Mouse (Mus musculus) MEL (cell line): ENCODE results near the gene Ppdpf. TPM values are rescaled to one million over a fixed set of nuclear protein-coding genes. Genes with fewer than 3 reads are reported as not detected.

Experiments
- DNase-seq: peaks from one replicate; pipeline ENCODE4 v3.0.0; 2011; ENCODE audit warnings: low read depth, low spot score
- H3K27ac ChIP-seq: 2 replicates; pipeline ENCODE4 v1.5.1; 2012; ENCODE audit warnings: low read depth, mild to moderate bottlenecking, control low read depth, low read length, moderate library complexity; ENCODE audit not compliant: control insufficient read depth
- H3K27me3 ChIP-seq, 2 experiments: fragments of 150-350 bp in 1 of 2; sonication (generic) in 1 of 2; 2 replicates each; pipeline ENCODE4 v1.6.1; 2012; ENCODE audit warnings: low read length in 2 of 2, mild to moderate bottlenecking in 2 of 2, improper control_type of control experiment in 1 of 2, moderate library complexity in 1 of 2; ENCODE audit not compliant: insufficient read depth in 2 of 2, control insufficient read depth in 1 of 2
- H3K36me3 ChIP-seq, 2 experiments: 2 replicates each; pipeline ENCODE4 v1.6.1; 2012 to 2014; ENCODE audit warnings: low read length in 2 of 2, improper control_type of control experiment in 1 of 2, inconsistent platforms in 1 of 2, mild to moderate bottlenecking in 1 of 2; ENCODE audit not compliant: insufficient read depth in 2 of 2, control insufficient read depth in 1 of 2
- H3K4me1 ChIP-seq, 2 experiments: fragments of 150-350 bp in 1 of 2; sonication (generic) in 1 of 2; 2 replicates each; pipeline ENCODE4 v1.6.1; 2012; ENCODE audit warnings: low read length in 2 of 2, improper control_type of control experiment in 1 of 2, mild to moderate bottlenecking in 1 of 2; ENCODE audit not compliant: insufficient read depth in 2 of 2, control insufficient read depth in 1 of 2
- H3K4me3 ChIP-seq, 2 experiments: fragments of 150-350 bp in 1 of 2; sonication (generic) in 1 of 2; 2 replicates each; pipeline ENCODE4 v1.5.1; 2012; ENCODE audit warnings: low read depth in 2 of 2, low read length in 2 of 2, mild to moderate bottlenecking in 2 of 2, moderate library complexity in 2 of 2, control low read depth in 1 of 2, improper control_type of control experiment in 1 of 2; ENCODE audit not compliant: control insufficient read depth in 1 of 2, insufficient read depth in 1 of 2
- H3K79me2 ChIP-seq: 2 replicates; pipeline ENCODE4 v1.6.1; 2012; ENCODE audit warnings: mild to moderate bottlenecking, low read length, moderate library complexity; ENCODE audit not compliant: control insufficient read depth, poor library complexity, insufficient read depth
- H3K9ac ChIP-seq: 2 replicates; pipeline ENCODE4 v1.6.1; 2012; ENCODE audit warnings: low read depth, mild to moderate bottlenecking, control low read depth, low read length, moderate library complexity; ENCODE audit not compliant: control insufficient read depth, poor library complexity, severe bottlenecking
- H3K9me3 ChIP-seq: fragments of 150-350 bp; sonication (generic); replicated peaks from 2 replicates; pipeline ENCODE4 v1.6.1; 2012; ENCODE audit warnings: mild to moderate bottlenecking, low read length, improper control_type of control experiment, moderate library complexity; ENCODE audit not compliant: insufficient read depth
- CHD1 ChIP-seq: IDR thresholded peaks from 2 replicates; pipeline ENCODE4 v1.6.1; 2012; ENCODE audit warnings: low read depth, mild to moderate bottlenecking, inconsistent platforms, low read length, improper control_type of control experiment
- MAFK ChIP-seq: IDR thresholded peaks from 2 replicates; pipeline ENCODE4 v1.6.1; 2011; ENCODE audit warnings: low read depth, mild to moderate bottlenecking, low read length, improper control_type of control experiment, borderline replicate concordance
- MAX ChIP-seq: IDR thresholded peaks from 2 replicates; pipeline ENCODE4 v1.6.1; 2011; ENCODE audit warnings: low read length, improper control_type of control experiment
- MAZ ChIP-seq: IDR thresholded peaks from 2 replicates; pipeline ENCODE4 v1.6.1; 2012; ENCODE audit warnings: low read depth, mild to moderate bottlenecking, inconsistent platforms, low read length, improper control_type of control experiment
- MXI1 ChIP-seq: IDR thresholded peaks from 2 replicates; pipeline ENCODE4 v1.6.1; 2011; ENCODE audit warnings: mild to moderate bottlenecking, low read depth, low read length, improper control_type of control experiment
- NRF1 ChIP-seq: IDR thresholded peaks from 2 replicates; pipeline ENCODE4 v1.6.1; 2014; ENCODE audit warnings: low read depth, mild to moderate bottlenecking, inconsistent platforms, low read length, improper control_type of control experiment, moderate library complexity; ENCODE audit not compliant: poor library complexity, insufficient read depth, severe bottlenecking
- POLR2AphosphoS2 ChIP-seq: IDR thresholded peaks from 2 replicates; pipeline ENCODE4 v1.6.1; 2011; ENCODE audit warnings: low read length, improper control_type of control experiment
- RCOR1 ChIP-seq: IDR thresholded peaks from 2 replicates; pipeline ENCODE4 v1.6.1; 2012; ENCODE audit warnings: low read depth, mild to moderate bottlenecking, inconsistent platforms, low read length, improper control_type of control experiment
- SMC3 ChIP-seq: IDR thresholded peaks from 2 replicates; pipeline ENCODE4 v1.6.1; 2011; ENCODE audit warnings: low read depth, low read length, improper control_type of control experiment
- TAL1 ChIP-seq: IDR thresholded peaks from 2 replicates; pipeline ENCODE4 v1.6.1; 2012; ENCODE audit warnings: mild to moderate bottlenecking, inconsistent platforms, low read length, moderate library complexity, mixed read lengths
- USF1 ChIP-seq: IDR thresholded peaks from 2 replicates; pipeline ENCODE4 v1.6.1; 2014; ENCODE audit warnings: low read depth, mild to moderate bottlenecking, inconsistent platforms, low read length, improper control_type of control experiment, moderate library complexity
- USF2 ChIP-seq, 2 experiments: IDR thresholded peaks; 2 replicates each; pipeline ENCODE4 v1.6.1; 2011 to 2012; ENCODE audit warnings: improper control_type of control experiment in 2 of 2, low read length in 2 of 2, borderline replicate concordance in 1 of 2, inconsistent platforms in 1 of 2, low read depth in 1 of 2, mild to moderate bottlenecking in 1 of 2; ENCODE audit not compliant: insufficient read depth in 1 of 2
- polyA plus RNA-seq, 2 experiments: library from polyadenylated mRNA; stranded (reverse) in 1 of 2; unstranded in 1 of 2; fragments of >175 nt in 1 of 2; fragments of >200 nt in 1 of 2; gene quantifications; 2 replicates each; pipeline versions ENCODE4 v1.2.1 to v1.2.4; 2012; ENCODE audit warnings: low replicate concordance in 2 of 2, low read depth in 1 of 2; ENCODE audit not compliant: insufficient read length in 2 of 2, insufficient read depth in 1 of 2, missing spikeins in 1 of 2
- total RNA-seq: library from RNA; depleted of rRNA; stranded (reverse); fragments of 300-350 nt; gene quantifications from 2 replicates; pipeline ENCODE4 v1.2.3, GENCODE M21; 2012

The Ppdpf gene
- total and polyA plus RNA-seq, 3 experiments = 20.2 to 73.4 TPM; not detected in 1

DNA sequence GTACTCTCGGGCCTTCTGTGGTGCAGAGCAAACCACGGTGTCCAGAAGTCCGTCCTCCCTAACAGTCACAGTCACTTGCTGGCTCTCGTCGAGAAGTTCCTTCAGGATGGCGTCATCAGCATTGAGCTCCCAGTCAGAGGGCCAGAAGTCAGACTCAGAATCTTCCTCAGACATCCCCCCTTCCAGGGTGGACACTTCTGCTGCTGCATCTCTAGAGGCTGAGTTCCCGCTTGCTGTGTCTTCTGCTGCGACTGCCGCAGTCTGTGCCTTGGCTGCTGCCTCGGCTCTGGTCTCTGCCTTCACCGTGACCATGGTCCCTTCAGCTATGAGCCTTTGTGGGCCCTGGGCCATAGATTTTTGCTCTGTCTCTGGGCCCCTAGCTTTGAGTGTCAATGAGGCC, 47.6 kb downstream of the Ppdpf start:
- Histone ChIP-seq H3K36me3 (no peaks in the 10 kb centered on the region; a peak in 1 of 4 replicates), H3K9me3 (no peaks in the 10 kb centered on the region), H3K4me3 (no peak overlapping the region), H3K79me2 (no peaks in the 10 kb centered on the region), H3K4me1 (no peaks in the 10 kb centered on the region), H3K27me3 (no peaks in the 10 kb centered on the region), H3K9ac (no peak overlapping the region), H3K27ac (no peak overlapping the region)
- no peak for DNase-seq
- TF ChIP-seq USF2 (IDR thresholded peaks at IDR 0.05; ENCODE audit: borderline replicate concordance in 1 of 2, insufficient read depth in 1 of 2, low read depth in 1 of 2, low read length in 2 of 2) (no peak), POLR2AphosphoS2 (no peak), MAX (no peak), RCOR1 (no peak), NRF1 (no peak), MAFK (no peak), CHD1 (no peak), MAZ (no peak), USF1 (no peak), MXI1 (no peak)

DNA sequence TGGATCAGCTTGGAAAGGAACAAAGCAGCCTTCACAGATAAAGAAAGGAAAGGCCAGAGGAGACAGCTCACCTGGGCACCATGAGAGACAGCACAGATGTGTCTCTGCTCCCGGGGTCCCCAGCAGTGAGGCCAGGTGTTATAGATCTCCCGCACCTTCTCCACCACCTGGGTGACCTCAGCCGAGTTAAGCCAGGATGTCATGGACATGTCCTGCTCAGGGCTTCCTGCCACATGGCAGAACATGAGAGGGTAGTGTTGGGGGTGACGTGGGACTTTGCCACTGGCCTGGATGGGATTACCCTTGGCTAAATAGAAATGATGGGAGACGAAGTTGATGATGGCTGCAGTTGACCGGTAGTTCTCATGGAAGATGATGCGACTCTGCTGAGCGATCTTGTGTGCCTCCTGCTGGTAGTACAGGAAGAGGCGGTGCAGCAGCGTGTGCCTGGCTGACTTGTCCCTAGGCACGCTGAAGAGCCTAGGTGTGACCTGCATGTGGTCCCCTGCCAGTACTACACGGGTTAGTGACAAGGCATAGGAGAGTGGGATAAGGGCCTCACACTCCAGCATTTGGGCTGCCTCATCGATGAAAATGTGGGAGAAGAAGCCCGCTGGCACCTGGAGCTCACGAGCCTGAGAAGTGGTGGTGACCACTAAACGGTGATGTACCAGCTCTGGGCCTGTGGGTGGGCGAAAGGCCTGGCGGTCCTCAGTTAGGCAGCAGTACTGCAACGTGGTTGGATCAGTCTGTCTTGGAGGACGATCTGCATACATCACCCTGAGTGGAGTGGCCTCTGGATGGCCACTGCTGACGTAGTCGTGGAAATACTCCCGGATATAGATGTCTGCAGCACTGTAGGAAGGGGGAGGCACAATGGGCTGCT, 48.9 kb downstream of the Ppdpf start:
- Histone ChIP-seq H3K9me3 (no peaks in the 10 kb centered on the region), H3K4me3 (no peak overlapping the region), H3K27me3 (no peaks in the 10 kb centered on the region), H3K79me2 (no peaks in the 10 kb centered on the region), H3K9ac (no peak overlapping the region), H3K4me1 (peaks cover 0 to 1% of the 10 kb centered on the region in 2 experiments; a peak in 2 of 4 replicates), H3K27ac (no peak overlapping the region), H3K36me3 (no peaks in the 10 kb centered on the region; a peak in 1 of 4 replicates)
- TF ChIP-seq TAL1 (no peak), SMC3 (no peak)
- DNase-seq = no peak
